Mouse (Mus musculus): ENCODE data around the gene Atp6v0d1. TPM values are rescaled to one million over a fixed set of nuclear protein-coding genes. Genes with fewer than 3 reads are reported as not detected.
A peak's percentile ranks its signal among the peaks of the same experiment; 100 is the strongest.

Gene Atp6v0d1
- polyA plus RNA-seq, 1 experiment from 2014 or later, result 146 TPM

DNA sequence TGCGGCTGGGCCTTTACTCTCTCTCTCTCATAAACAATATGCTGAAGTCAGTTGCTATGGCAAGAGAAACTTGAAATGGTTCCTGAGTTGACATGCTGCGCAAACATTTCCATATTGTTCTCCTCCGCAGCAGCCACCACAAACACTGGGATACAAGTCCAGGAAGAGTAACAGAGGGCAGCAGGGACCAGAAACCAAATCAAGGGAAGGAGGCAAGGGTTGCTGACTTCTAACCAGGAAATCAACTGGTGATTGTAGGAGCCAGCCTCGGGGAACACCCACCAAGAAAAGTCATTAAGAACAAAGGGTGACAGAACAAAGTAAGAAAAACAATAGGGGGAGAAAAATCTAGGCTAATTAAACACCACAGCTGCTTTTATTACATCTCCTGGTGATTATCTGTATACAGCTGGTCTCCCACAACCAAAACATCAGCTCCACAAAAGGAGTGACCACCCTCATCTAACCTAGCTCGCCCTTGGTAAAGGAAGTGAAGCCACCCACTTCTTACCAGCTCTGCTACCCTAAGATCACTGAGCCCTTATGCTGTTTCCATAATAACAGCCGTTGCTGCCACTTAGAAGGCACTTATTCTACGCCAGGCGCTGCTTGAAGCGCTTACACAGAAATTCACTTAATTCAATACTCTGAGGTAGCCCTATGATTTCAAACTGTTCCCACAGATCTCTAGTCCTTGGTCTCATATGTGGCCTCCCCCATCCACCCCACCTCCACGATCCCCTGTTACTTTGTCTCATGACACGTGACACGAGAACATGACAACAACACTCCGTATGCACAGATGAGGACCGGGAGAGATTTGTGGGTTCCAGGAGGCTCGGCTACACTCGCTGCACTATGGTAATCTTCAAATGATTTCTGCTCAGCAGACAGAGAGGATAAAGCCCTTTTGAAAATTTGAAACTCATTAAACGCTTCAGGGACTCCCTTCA, 70.2 kb downstream of the Atp6v0d1 start:
- Histone ChIP-seq H3K4me1 (ENCODE audit: insufficient read depth, low read depth, low read length) (peaks cover 22% of the 10 kb centered on the region; the same call in 1 of the 2 replicates), H3K36me3 (ENCODE audit: insufficient read depth, low read length) (no peaks in the 10 kb centered on the region), H3K4me3 (ENCODE audit: low read depth, low read length) (peak overlapping the region; percentile 78; the same call in 1 of the 2 replicates), H3K4me2 (replicated peaks; ENCODE audit: low read depth, low read length) (peak overlapping the region; percentile 72), H3K9me3 (ENCODE audit: low read length) (no peaks in the 10 kb centered on the region), H3K27me3 (replicated peaks; ENCODE audit: insufficient read depth, low read length) (no peaks in the 10 kb centered on the region), H3K9ac (replicated peaks; ENCODE audit: low read depth) (peak overlapping the region; percentile 69), H3K27ac (ENCODE audit: low read length) (peak overlapping the region; percentile 87)
- peak; percentile 32 for ATAC-seq
- WGBS, result 20% methylated on average over 17 of the region's 17 CpGs
- DNase-seq (ENCODE audit: low spot score), result peak; percentile 80
- TF ChIP-seq EP300 (IDR thresholded peaks at IDR 0.05) (no peak), CTCF (IDR thresholded peaks at IDR 0.05) (no peak)

DNA sequence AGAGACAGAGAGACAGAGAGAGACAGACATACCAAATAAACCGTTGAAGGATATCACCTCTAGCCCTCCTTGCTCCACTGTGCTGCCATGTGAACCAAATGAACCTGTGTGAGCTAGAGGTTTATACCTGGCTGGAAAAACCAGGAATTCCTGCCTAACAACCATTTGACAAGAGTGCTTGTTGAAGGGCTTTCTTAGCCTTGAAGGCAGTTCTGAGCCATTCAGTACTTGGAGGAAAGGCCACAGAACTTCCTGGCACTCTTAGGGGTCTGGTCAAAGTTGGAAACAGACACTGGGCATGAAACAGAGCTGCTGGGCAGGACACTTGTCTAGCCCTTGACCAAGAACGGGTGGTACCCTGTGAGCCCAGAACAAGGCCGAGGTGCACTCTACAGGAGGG, 71.3 kb downstream of the Atp6v0d1 start:
- TF ChIP-seq CTCF (IDR thresholded peaks at IDR 0.05), result no peak
- peak; percentile 53 for TF ChIP-seq EP300 (IDR thresholded peaks at IDR 0.05)
- Histone ChIP-seq H3K4me1 (ENCODE audit: insufficient read depth, low read depth, low read length) (peaks cover 22% of the 10 kb centered on the region; the same call in 1 of the 2 replicates), H3K27ac (ENCODE audit: low read length) (peak overlapping the region; percentile 87), H3K36me3 (ENCODE audit: insufficient read depth, low read length) (no peaks in the 10 kb centered on the region), H3K9ac (replicated peaks; ENCODE audit: low read depth) (0 out of 2 replicates have a peak overlapping the region, but pooled peaks have one; percentile 19), H3K27me3 (replicated peaks; ENCODE audit: insufficient read depth, low read length) (no peaks in the 10 kb centered on the region), H3K4me3 (ENCODE audit: low read depth, low read length) (no peak overlapping the region), H3K4me2 (replicated peaks; ENCODE audit: low read depth, low read length) (no peak overlapping the region), H3K9me3 (ENCODE audit: low read length) (no peaks in the 10 kb centered on the region)
- DNase-seq (ENCODE audit: low spot score) (peak; percentile 78), ATAC-seq (peak; percentile 66)
- 46% methylated on average over 3 of the region's 3 CpGs for WGBS

DNA sequence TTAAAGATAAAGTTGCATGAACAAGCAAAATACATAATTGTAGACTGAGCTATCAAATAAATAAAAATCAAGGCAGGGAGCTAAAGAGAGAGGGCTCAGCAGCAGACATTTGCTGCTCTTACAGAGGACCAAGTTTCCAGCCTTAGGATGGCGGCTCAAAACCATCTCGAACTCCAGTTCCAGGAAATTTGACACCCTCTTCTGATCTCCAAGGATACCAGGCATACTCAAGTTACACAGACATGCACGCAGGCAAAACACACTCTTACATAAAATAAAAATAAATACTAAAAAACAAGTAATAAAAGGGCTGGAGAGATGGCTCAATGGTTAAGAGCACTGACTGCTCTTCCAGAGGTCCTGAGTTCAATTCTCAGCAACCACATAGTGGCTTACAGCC, 72.4 kb downstream of the Atp6v0d1 start:
- Histone ChIP-seq H3K36me3 (ENCODE audit: insufficient read depth, low read length) (no peaks in the 10 kb centered on the region), H3K9ac (replicated peaks; ENCODE audit: low read depth) (no peak overlapping the region), H3K27ac (ENCODE audit: low read length) (no peak overlapping the region), H3K27me3 (replicated peaks; ENCODE audit: insufficient read depth, low read length) (no peaks in the 10 kb centered on the region), H3K4me1 (ENCODE audit: insufficient read depth, low read depth, low read length) (peaks cover 22% of the 10 kb centered on the region; the same call in 1 of the 2 replicates), H3K4me3 (ENCODE audit: low read depth, low read length) (no peak overlapping the region), H3K4me2 (replicated peaks; ENCODE audit: low read depth, low read length) (no peak overlapping the region), H3K9me3 (ENCODE audit: low read length) (no peaks in the 10 kb centered on the region)
- DNase-seq (ENCODE audit: low spot score) (peak; percentile 60), ATAC-seq (no peak)
- WGBS, result 14% methylated on average over 3 of the region's 3 CpGs
- TF ChIP-seq CTCF (IDR thresholded peaks at IDR 0.05) (no peak), EP300 (IDR thresholded peaks at IDR 0.05) (peak; percentile 14; the same call in 1 of the 2 replicates)

DNA sequence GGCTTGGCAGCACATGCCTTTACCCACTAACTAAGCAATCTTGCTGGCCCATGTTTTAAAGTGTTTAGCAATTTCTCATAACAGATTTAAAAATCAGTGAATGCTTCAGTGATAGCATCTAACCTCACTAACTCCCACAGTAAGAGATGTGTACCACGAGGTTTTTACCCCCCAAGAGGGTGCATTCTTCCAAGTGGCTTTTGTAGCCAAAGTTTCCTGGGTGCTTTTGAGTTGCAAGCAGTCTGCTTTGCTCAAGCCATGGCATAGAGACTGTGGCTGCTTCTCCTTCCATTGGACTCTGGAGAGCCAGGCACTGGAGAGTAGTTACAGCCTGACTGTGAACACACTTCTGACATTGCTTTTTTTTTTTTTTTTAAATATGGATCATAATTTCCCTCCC, 76.6 kb downstream of the Atp6v0d1 start:
- TF ChIP-seq EP300 (IDR thresholded peaks at IDR 0.05) (no peak), CTCF (IDR thresholded peaks at IDR 0.05) (no peak)
- H3K27me3 ChIP-seq (replicated peaks; ENCODE audit: insufficient read depth, low read length), result no peaks in the 10 kb centered on the region
- H3K4me1 ChIP-seq (ENCODE audit: insufficient read depth, low read depth, low read length), result 0 out of 2 replicates have a peak, but pooled peaks cover 3% of the 10 kb centered on the region
- H3K9me3 ChIP-seq (ENCODE audit: low read length), result no peaks in the 10 kb centered on the region
- no peak overlapping the region for H3K9ac ChIP-seq (replicated peaks; ENCODE audit: low read depth)
- no peaks in the 10 kb centered on the region for H3K36me3 ChIP-seq (ENCODE audit: insufficient read depth, low read length)
- DNase-seq (ENCODE audit: low spot score), result no peak
- WGBS, result 54% methylated on average over 1 of the region's 1 CpGs
- H3K27ac ChIP-seq (ENCODE audit: low read length), result no peak overlapping the region
- ATAC-seq, result no peak
- no peak overlapping the region for H3K4me3 ChIP-seq (ENCODE audit: low read depth, low read length)
- no peak overlapping the region for H3K4me2 ChIP-seq (replicated peaks; ENCODE audit: low read depth, low read length)

DNA sequence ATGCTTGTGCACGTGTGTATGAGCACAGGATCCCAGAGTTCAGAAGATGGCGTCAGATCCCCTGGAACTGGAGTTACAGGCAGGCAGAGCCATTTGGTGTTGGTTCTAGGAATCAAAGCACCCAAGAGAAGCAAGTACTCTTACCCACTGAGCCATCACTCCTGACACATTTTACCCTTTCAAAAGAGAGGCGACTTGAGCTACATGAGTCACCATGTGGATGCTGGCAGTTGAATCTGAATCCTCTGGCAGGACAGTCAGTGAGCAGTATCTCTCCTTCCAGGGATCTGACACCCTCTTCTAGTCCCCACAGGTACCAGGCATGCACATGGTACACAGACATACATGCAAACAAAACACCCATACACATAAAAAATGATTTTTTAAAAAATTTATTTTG, 77.8 kb downstream of the Atp6v0d1 start:
- Histone ChIP-seq H3K4me2 (replicated peaks; ENCODE audit: low read depth, low read length) (no peak overlapping the region), H3K4me1 (ENCODE audit: insufficient read depth, low read depth, low read length) (0 out of 2 replicates have a peak, but pooled peaks cover 2% of the 10 kb centered on the region), H3K27ac (ENCODE audit: low read length) (no peak overlapping the region), H3K36me3 (ENCODE audit: insufficient read depth, low read length) (no peaks in the 10 kb centered on the region), H3K9ac (replicated peaks; ENCODE audit: low read depth) (no peak overlapping the region), H3K9me3 (ENCODE audit: low read length) (no peaks in the 10 kb centered on the region), H3K27me3 (replicated peaks; ENCODE audit: insufficient read depth, low read length) (no peaks in the 10 kb centered on the region), H3K4me3 (ENCODE audit: low read depth, low read length) (no peak overlapping the region)
- TF ChIP-seq EP300 (IDR thresholded peaks at IDR 0.05) (no peak), CTCF (IDR thresholded peaks at IDR 0.05) (no peak)
- no peak for ATAC-seq
- no peak for DNase-seq (ENCODE audit: low spot score)
- WGBS, result 44% methylated on average over 3 of the region's 3 CpGs

DNA sequence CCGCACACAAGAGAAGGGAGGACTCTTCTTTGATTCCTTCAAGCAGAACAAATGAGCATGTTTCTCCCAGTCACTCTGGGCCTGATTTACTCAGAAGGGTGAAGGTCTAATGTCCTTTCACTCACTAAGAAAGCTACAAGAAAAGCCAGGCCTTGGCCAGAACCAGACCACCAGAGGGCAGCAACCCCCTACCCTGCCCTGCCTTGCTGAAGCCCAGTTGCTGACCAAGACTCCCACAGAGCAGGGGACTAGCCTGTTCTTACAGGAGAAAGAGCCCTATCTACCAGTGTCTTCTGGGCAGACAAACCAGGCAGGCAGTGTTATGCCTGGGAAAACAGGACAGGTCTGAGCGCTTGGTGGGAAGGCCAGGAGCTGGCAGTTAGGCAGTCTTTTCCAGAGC, 81.5 kb downstream of the Atp6v0d1 start:
- H3K4me3 ChIP-seq (ENCODE audit: low read depth, low read length), result no peak overlapping the region
- ATAC-seq (peak; percentile 48), DNase-seq (ENCODE audit: low spot score) (peak; percentile 62)
- H3K27ac ChIP-seq (ENCODE audit: low read length), result no peak overlapping the region
- WGBS, result 58% methylated on average over 2 of the region's 2 CpGs
- no peaks in the 10 kb centered on the region for H3K27me3 ChIP-seq (replicated peaks; ENCODE audit: insufficient read depth, low read length)
- H3K9me3 ChIP-seq (ENCODE audit: low read length), result no peaks in the 10 kb centered on the region
- no peak overlapping the region for H3K9ac ChIP-seq (replicated peaks; ENCODE audit: low read depth)
- H3K36me3 ChIP-seq (ENCODE audit: insufficient read depth, low read length), result no peaks in the 10 kb centered on the region
- TF ChIP-seq EP300 (IDR thresholded peaks at IDR 0.05) (no peak), CTCF (IDR thresholded peaks at IDR 0.05) (peak; percentile 80)
- H3K4me1 ChIP-seq (ENCODE audit: insufficient read depth, low read depth, low read length), result no peaks in the 10 kb centered on the region
- H3K4me2 ChIP-seq (replicated peaks; ENCODE audit: low read depth, low read length), result no peak overlapping the region

Data from lung, postnatal 0 days (tissue).